Mouse (Mus musculus) stomach, postnatal 0 days (tissue): Measurements from ENCODE around the gene Otulinl.

Experiments used
- CTCF ChIP-seq: IDR thresholded peaks from 2 replicates; pipeline ENCODE4 v1.5.1; 2016; ENCODE audit warnings: antibody characterized with exemption, low read depth, mild to moderate bottlenecking, moderate library complexity
- EP300 ChIP-seq: optimal IDR thresholded peaks from 2 replicates; pipeline ENCODE3; 2016; ENCODE audit warnings: antibody characterized with exemption

GRCm38 (mm10) chr15:27675122-27675521 lies 6.3 kb downstream of the Otulinl start:
- TF ChIP-seq CTCF (no peak), EP300 (no peak)
